Mouse (Mus musculus) T-helper 2 cell (primary cell): ENCODE data around the gene Gm13083.
"Not testable (repeated sequence)": the region's sequence is repeated elsewhere in the genome, so short reads cannot be mapped to it uniquely, and the experiment has no call there.

Experiments
- in situ Hi-C: fragments of 300-600 bp; cut with MboI, MseI; formaldehyde crosslinking; loops from one replicate; pipeline ENCODE4 v1.15.1; 2025; ENCODE audit warnings: high pct_unique_total_duplicates

Gene Gm13083

GRCm38 (mm10) chr4:143614703-143615102, at the start of gene Gm13083:
TSS of gene Gm13083 (plus strand) at chr4:143615003.
- in situ Hi-C loops: loop anchor here (5.0 kb wide), 1 partner anchor 283 kb away; no protein-coding TSS in a partner anchor

- in situ Hi-C loops: not testable (repeated sequence)
Observed at GRCm38 (mm10) chr4:143611927-143612326, 2.9 kb upstream of the Gm13083 start.

- in situ Hi-C loops: loop anchor here (5.0 kb wide), 1 partner anchor 279 kb away; no protein-coding TSS in a partner anchor
Observed at GRCm38 (mm10) chr4:143618101-143618500, 3.3 kb downstream of the Gm13083 start.

GRCm38 (mm10) chr4:143657146-143657545, 42.3 kb downstream of the Gm13083 start, which contains the start of gene Gm13088:
TSS of gene Gm13088 (minus strand) at chr4:143657246.
- in situ Hi-C loops: not testable (repeated sequence)
